In genomic region chr5:138993371-138994107, GRCm38 (mm10) we compare ENCODE assay signal across 8 mouse cellular contexts. TPM values are rescaled to one million over a fixed set of nuclear protein-coding genes. Genes with fewer than 3 reads are reported as not detected.
DNase-seq lines count a peak whose midpoint lies in the region; ATAC-seq and TF ChIP-seq lines count a peak whose summit lies in the region.

No protein-coding gene starts in this region.

- DNase-seq in lung, postnatal 25 days (ENCODE audit: low spot score): no peak
- no peak for DNase-seq in intestine, embryonic 14.5 days (ENCODE audit: low spot score)
- no peak for DNase-seq in midbrain, postnatal 0 days (ENCODE audit: low spot score)
- DNase-seq in right cerebral cortex, postnatal 10 days (ENCODE audit: low spot score in 2 of 2): no peak
- no peak for DNase-seq in left cerebral cortex, postnatal 25 days (ENCODE audit: low spot score in 2 of 2)
- DNase-seq in left cerebral cortex, adult 9 months (ENCODE audit: low spot score in 2 of 2): no peak

- peak overlapping the region; percentile 96 for H3K27ac ChIP-seq in lung, embryonic 15.5 days
- peak overlapping the region; percentile 88 for H3K27ac ChIP-seq in embryonic facial prominence, embryonic 13.5 days
- H3K27ac ChIP-seq in intestine, embryonic 14.5 days (ENCODE audit: low read depth): peak overlapping the region; percentile 89; the same call in 1 of the 2 replicates
- H3K27ac ChIP-seq in midbrain, postnatal 0 days (ENCODE audit: low read depth, low read length): no peak overlapping the region

- H3K4me3 ChIP-seq in lung, embryonic 15.5 days: peak overlapping the region; percentile 85
- H3K4me3 ChIP-seq in embryonic facial prominence, embryonic 13.5 days: peak overlapping the region; percentile 79
- H3K4me3 ChIP-seq in intestine, embryonic 14.5 days (ENCODE audit: low read depth, low read length): peak overlapping the region; percentile 84
- peak overlapping the region; percentile 84 for H3K4me3 ChIP-seq in midbrain, postnatal 0 days (ENCODE audit: low read depth, low read length)

- H3K9me3 ChIP-seq in lung, embryonic 15.5 days: no peaks in the 10 kb centered on the region
- no peaks in the 10 kb centered on the region for H3K9me3 ChIP-seq in embryonic facial prominence, embryonic 13.5 days
- no peaks in the 10 kb centered on the region for H3K9me3 ChIP-seq in intestine, embryonic 14.5 days (ENCODE audit: control insufficient read depth, low read length)
- no peaks in the 10 kb centered on the region for H3K9me3 ChIP-seq in midbrain, postnatal 0 days (ENCODE audit: low read length)

- H3K27me3 ChIP-seq in lung, embryonic 15.5 days: peaks cover 58% of the 10 kb centered on the region
- peaks cover 75% of the 10 kb centered on the region for H3K27me3 ChIP-seq in embryonic facial prominence, embryonic 13.5 days
- peaks cover 25% of the 10 kb centered on the region for H3K27me3 ChIP-seq in intestine, embryonic 14.5 days (replicated peaks; ENCODE audit: control insufficient read depth, insufficient read depth, low read length)
- peaks cover 26% of the 10 kb centered on the region for H3K27me3 ChIP-seq in midbrain, postnatal 0 days (ENCODE audit: insufficient read depth, low read length)

- intact Hi-C loops in left cerebral cortex, postnatal 25 days (cut with DNase I): no loop called here

- no peak for TF ChIP-seq CTCF in midbrain, postnatal 0 days (IDR thresholded peaks at IDR 0.05)

- peak overlapping the region; percentile 76 for H3K9ac ChIP-seq in lung, embryonic 15.5 days
- H3K9ac ChIP-seq in embryonic facial prominence, embryonic 13.5 days: peak overlapping the region; percentile 83
- H3K9ac ChIP-seq in intestine, embryonic 14.5 days (ENCODE audit: low read length): peak overlapping the region; percentile 80
- H3K9ac ChIP-seq in midbrain, postnatal 0 days (replicated peaks; ENCODE audit: low read length, poor library complexity, severe bottlenecking): peak overlapping the region; percentile 88

- WGBS in lung, embryonic 15.5 days: 2% methylated on average over 40 of the region's 40 CpGs
- WGBS in embryonic facial prominence, embryonic 13.5 days: under 1% methylated on average over 40 of the region's 40 CpGs
- under 1% methylated on average over 40 of the region's 40 CpGs for WGBS in intestine, embryonic 14.5 days
- WGBS in midbrain, postnatal 0 days: under 1% methylated on average over 40 of the region's 40 CpGs

- peaks cover 86% of the 10 kb centered on the region for H3K4me1 ChIP-seq in lung, embryonic 15.5 days
- H3K4me1 ChIP-seq in embryonic facial prominence, embryonic 13.5 days: peaks cover 70% of the 10 kb centered on the region
- peaks cover 32% of the 10 kb centered on the region for H3K4me1 ChIP-seq in intestine, embryonic 14.5 days (replicated peaks; ENCODE audit: control insufficient read depth, insufficient read depth, low read length)
- H3K4me1 ChIP-seq in midbrain, postnatal 0 days (ENCODE audit: insufficient read depth, low read length): peaks cover 16% of the 10 kb centered on the region

- H3K36me3 ChIP-seq in lung, embryonic 15.5 days: no peaks in the 10 kb centered on the region
- H3K36me3 ChIP-seq in embryonic facial prominence, embryonic 13.5 days: no peaks in the 10 kb centered on the region
- H3K36me3 ChIP-seq in intestine, embryonic 14.5 days (ENCODE audit: control insufficient read depth, insufficient read depth, low read length): peaks cover 5% of the 10 kb centered on the region; the same call in 1 of the 2 replicates
- peaks cover 5% of the 10 kb centered on the region for H3K36me3 ChIP-seq in midbrain, postnatal 0 days (ENCODE audit: insufficient read depth, low read length)

- ATAC-seq in lung, embryonic 15.5 days (ENCODE audit: borderline replicate concordance, extremely low read depth, low FRiP score, low TSS enrichment): no peak
- no peak for ATAC-seq in embryonic facial prominence, embryonic 13.5 days (ENCODE audit: insufficient number of reproducible peaks, insufficient read depth, low FRiP score, low TSS enrichment, low read depth)
- ATAC-seq in intestine, embryonic 14.5 days (replicated peaks; ENCODE audit: low FRiP score, low TSS enrichment, low read depth): no peak
- ATAC-seq in midbrain, postnatal 0 days (ENCODE audit: low FRiP score): no peak

- peak overlapping the region; percentile 95 for H3K4me2 ChIP-seq in lung, embryonic 15.5 days
- peak overlapping the region; percentile 94 for H3K4me2 ChIP-seq in embryonic facial prominence, embryonic 13.5 days
- peak overlapping the region; percentile 92 for H3K4me2 ChIP-seq in intestine, embryonic 14.5 days (ENCODE audit: low read length)
- H3K4me2 ChIP-seq in midbrain, postnatal 0 days (ENCODE audit: low read depth, low read length, poor library complexity, severe bottlenecking): peak overlapping the region; percentile 96

RNA-seq across cellular contexts. Expression of gene Pdgfa, which starts 3.6 kb away (rescaled TPM):
- polyA plus RNA-seq in lung, embryonic 15.5 days (2015; fragmentation: Nextera tagmentation; extraction: Ambion mirVana): 53.2 and 56.3 TPM in 2 replicates
- 58.6 and 58.8 TPM in 2 replicates for polyA plus RNA-seq in embryonic facial prominence, embryonic 13.5 days (2015; fragmentation: Nextera tagmentation; extraction: Ambion mirVana)
- 69.2 and 78.4 TPM in 2 replicates for polyA plus RNA-seq in intestine, embryonic 14.5 days (2014; fragmentation: Nextera tagmentation; extraction: Ambion mirVana)
- 64.0 and 67.7 TPM in 2 replicates for total RNA-seq in midbrain, postnatal 0 days (2014; rRNA removed)
- polyA plus RNA-seq in midbrain, postnatal 0 days (2015; fragmentation: Nextera tagmentation; extraction: Ambion mirVana): 53.8 and 54.5 TPM in 2 replicates
- total RNA-seq in left cerebral cortex, postnatal 25 days (2021): 10 to 100 TPM; 52.5 to 54.9 TPM
